Mouse (Mus musculus) ES-E14 (cell line): ENCODE measurements at regions not wholly inside any gene's neighbourhood (a gene's known extent, or its start where the extent isn't known, plus 50 kb on each side); places are given as distances from the start of the nearest gene placed in this dataset.

Source experiments
- DNase-seq: peaks from one replicate; pipeline ENCODE4 v3.0.0-alpha.2; 2013; ENCODE audit warnings: low read depth, low spot score
- H3K27ac ChIP-seq: 2 replicates; pipeline ENCODE4 v1.5.1; 2012; ENCODE audit warnings: low read depth, mild to moderate bottlenecking, low read length, moderate library complexity, mixed read lengths; ENCODE audit not compliant: poor library complexity, insufficient read depth, severe bottlenecking
- H3K36me3 ChIP-seq: 2 replicates; pipeline ENCODE4 v1.6.1; 2012; ENCODE audit warnings: mild to moderate bottlenecking, low read length, moderate library complexity, mixed read lengths; ENCODE audit not compliant: control insufficient read depth, poor library complexity, insufficient read depth, severe bottlenecking
- H3K4me1 ChIP-seq, 2 experiments: fragments of 150-350 bp in 1 of 2; sonication (generic) in 1 of 2; 2 replicates each; pipeline ENCODE4 v1.6.1; 2012; ENCODE audit warnings: low read length in 2 of 2, mild to moderate bottlenecking in 1 of 2, mixed read lengths in 1 of 2; ENCODE audit not compliant: control insufficient read depth in 2 of 2, insufficient read depth in 2 of 2, poor library complexity in 1 of 2
- H3K4me3 ChIP-seq, 2 experiments: fragments of 150-350 bp in 1 of 2; sonication (generic) in 1 of 2; 2 replicates each; pipeline ENCODE4 v1.5.1; 2012; ENCODE audit warnings: low read length in 2 of 2, low read depth in 1 of 2, mild to moderate bottlenecking in 1 of 2, mixed read lengths in 1 of 2; ENCODE audit not compliant: insufficient read depth in 1 of 2, poor library complexity in 1 of 2, severe bottlenecking in 1 of 2
- H3K9ac ChIP-seq: 2 replicates; pipeline ENCODE4 v1.6.1; 2012; ENCODE audit warnings: low read depth, mild to moderate bottlenecking, low read length, mixed read lengths; ENCODE audit not compliant: poor library complexity, insufficient read depth, severe bottlenecking
- H3K9me3 ChIP-seq: fragments of 150-350 bp; sonication (generic); 2 replicates; pipeline ENCODE4 v1.6.1; 2012; ENCODE audit warnings: low read depth, mild to moderate bottlenecking, low read length; ENCODE audit not compliant: control insufficient read depth, insufficient read depth
- CHD2 ChIP-seq: IDR thresholded peaks from 2 replicates; pipeline ENCODE4 v1.6.1; 2014; ENCODE audit warnings: mild to moderate bottlenecking, low read depth, low read length, inconsistent platforms
- HCFC1 ChIP-seq: IDR thresholded peaks from 2 replicates; pipeline ENCODE4 v1.6.1; 2012; ENCODE audit warnings: low read length, inconsistent platforms, borderline replicate concordance; ENCODE audit not compliant: insufficient read depth
- MAFK ChIP-seq: IDR thresholded peaks from 2 replicates; pipeline ENCODE4 v1.6.1; 2014; ENCODE audit warnings: mild to moderate bottlenecking, low read depth, low read length, inconsistent platforms; ENCODE audit not compliant: insufficient read depth
- ZC3H11A ChIP-seq: IDR thresholded peaks from 2 replicates; pipeline ENCODE4 v1.6.1; 2012; ENCODE audit warnings: low read depth, mild to moderate bottlenecking, inconsistent platforms, low read length, borderline replicate concordance
- ZNF384 ChIP-seq: IDR thresholded peaks from 2 replicates; pipeline ENCODE4 v1.6.1; 2012; ENCODE audit warnings: low read depth, low read length, inconsistent platforms
- in situ Hi-C, 2 experiments: fragments of 600-800 bp; cut with MboI; formaldehyde crosslinking; loops; one replicate each; pipeline ENCODE4 v1.15.1; 2025; ENCODE audit warnings: low sequenced_read_pairs in 2 of 2, inconsistent platforms in 1 of 2; ENCODE audit not compliant: unreplicated experiment in 2 of 2

- no peak for TF ChIP-seq HCFC1
- TF ChIP-seq ZNF384, result no peak
- no peak for TF ChIP-seq MAFK
- no peak for TF ChIP-seq ZC3H11A
- TF ChIP-seq CHD2, result no peak
- no peak overlapping the region for H3K4me3 ChIP-seq
- 0 out of 4 replicates have a peak, but pooled peaks cover 0 to 2% of the 10 kb centered on the region in 2 experiments for H3K4me1 ChIP-seq
- no peak overlapping the region for H3K27ac ChIP-seq
- DNase-seq, result no peak
- in situ Hi-C loops, result no loop called here
- no peaks in the 10 kb centered on the region for H3K36me3 ChIP-seq
- H3K9me3 ChIP-seq, result no peaks in the 10 kb centered on the region
- no peak overlapping the region for H3K9ac ChIP-seq
Observed at GRCm38 (mm10) chr15:96185901-96186300, 101.4 kb upstream of the Arid2 start.

GRCm38 (mm10) chr15:96189551-96189950 lies 97.8 kb upstream of the Arid2 start:
- in situ Hi-C loops, result no loop called here
- no peak overlapping the region for H3K27ac ChIP-seq
- no peaks in the 10 kb centered on the region for H3K9me3 ChIP-seq
- H3K4me3 ChIP-seq, result no peak overlapping the region
- H3K36me3 ChIP-seq, result no peaks in the 10 kb centered on the region
- H3K9ac ChIP-seq, result no peak overlapping the region
- TF ChIP-seq HCFC1, result no peak
- TF ChIP-seq ZNF384, result no peak
- TF ChIP-seq ZC3H11A, result no peak
- TF ChIP-seq CHD2, result no peak
- TF ChIP-seq MAFK, result no peak
- H3K4me1 ChIP-seq, result no peaks in the 10 kb centered on the region
- DNase-seq, result no peak

- no peaks in the 10 kb centered on the region for H3K9me3 ChIP-seq
- peak overlapping the region; percentile 45; the same call in 1 of the 2 replicates for H3K27ac ChIP-seq
- H3K4me1 ChIP-seq, result peaks cover 6 to 9% of the 10 kb centered on the region in 2 experiments
- no peak for DNase-seq
- peak overlapping the region; percentile 32 to 83 for H3K4me3 ChIP-seq
- in situ Hi-C loops, result no loop called here
- TF ChIP-seq CHD2 (no peak), MAFK (no peak), ZC3H11A (no peak), HCFC1 (no peak), ZNF384 (no peak)
- peaks cover 2% of the 10 kb centered on the region; the same call in 1 of the 2 replicates for H3K36me3 ChIP-seq
- peak overlapping the region; percentile 4; the same call in 1 of the 2 replicates for H3K9ac ChIP-seq
Observed at GRCm38 (mm10) chr15:96197413-96197812, 89.9 kb upstream of the Arid2 start.

GRCm38 (mm10) chr15:96197932-96198331 lies 89.4 kb upstream of the Arid2 start:
- no peak for DNase-seq
- peaks cover 6 to 9% of the 10 kb centered on the region in 2 experiments for H3K4me1 ChIP-seq
- H3K9ac ChIP-seq, result no peak overlapping the region
- H3K36me3 ChIP-seq, result peaks cover 2% of the 10 kb centered on the region; the same call in 1 of the 2 replicates
- H3K9me3 ChIP-seq, result no peaks in the 10 kb centered on the region
- TF ChIP-seq CHD2, result peak; percentile 23; the same call in 1 of the 2 replicates
- TF ChIP-seq ZNF384, result no peak
- no peak for TF ChIP-seq ZC3H11A
- no peak for TF ChIP-seq HCFC1
- peak; percentile 43 for TF ChIP-seq MAFK
- in situ Hi-C loops, result no loop called here
- H3K27ac ChIP-seq, result peak overlapping the region; percentile 45; the same call in 1 of the 2 replicates
- peak overlapping the region; percentile 32 to 83 for H3K4me3 ChIP-seq

GRCm38 (mm10) chr15:96201273-96201672 lies 86.0 kb upstream of the Arid2 start:
- H3K36me3 ChIP-seq, result no peaks in the 10 kb centered on the region
- in situ Hi-C loops, result no loop called here
- no peak for DNase-seq
- H3K27ac ChIP-seq, result no peak overlapping the region
- no peak overlapping the region for H3K4me3 ChIP-seq
- H3K9ac ChIP-seq, result no peak overlapping the region
- TF ChIP-seq ZC3H11A, result no peak
- no peak for TF ChIP-seq CHD2
- TF ChIP-seq ZNF384, result no peak
- peaks cover 9 to 13% of the 10 kb centered on the region in 2 experiments for H3K4me1 ChIP-seq
- no peaks in the 10 kb centered on the region for H3K9me3 ChIP-seq
